Mouse (Mus musculus) embryonic facial prominence, embryonic 13.5 days (tissue): Measurements from ENCODE around the gene Pigv. TPM values are rescaled to one million over a fixed set of nuclear protein-coding genes. Genes with fewer than 3 reads are reported as not detected.

Source experiments
- ATAC-seq: fragments of 200-750 bp; cut with Nextera tagmentation; 2 replicates; pipeline ENCODE4 v1.8.0; 2017; ENCODE audit warnings: low read depth; ENCODE audit not compliant: insufficient number of reproducible peaks, insufficient read depth, low FRiP score, low TSS enrichment
- H3K27ac ChIP-seq: fragments of 300-500 bp; sonication (generic); 2 replicates; pipeline ENCODE4 v1.5.1; 2015; ENCODE audit warnings: moderate library complexity, mild to moderate bottlenecking, inconsistent platforms
- H3K27me3 ChIP-seq: fragments of 300-500 bp; sonication (generic); 2 replicates; pipeline ENCODE4 v1.6.1; 2015; ENCODE audit warnings: mild to moderate bottlenecking, inconsistent platforms
- H3K36me3 ChIP-seq: fragments of 300-500 bp; sonication (generic); 2 replicates; pipeline ENCODE4 v1.6.1; 2015; ENCODE audit warnings: mild to moderate bottlenecking, inconsistent platforms
- H3K4me1 ChIP-seq: fragments of 300-500 bp; sonication (generic); 2 replicates; pipeline ENCODE4 v1.6.1; 2015; ENCODE audit warnings: inconsistent platforms
- H3K4me2 ChIP-seq: fragments of 300-500 bp; sonication (generic); 2 replicates; pipeline ENCODE4 v1.6.1; 2015; ENCODE audit warnings: moderate library complexity, mild to moderate bottlenecking, inconsistent platforms
- H3K4me3 ChIP-seq: fragments of 300-500 bp; sonication (generic); 2 replicates; pipeline ENCODE4 v1.5.1; 2015; ENCODE audit warnings: mild to moderate bottlenecking, inconsistent platforms
- H3K9ac ChIP-seq: fragments of 300-500 bp; sonication (generic); 2 replicates; pipeline ENCODE4 v1.6.1; 2015; ENCODE audit warnings: mild to moderate bottlenecking, inconsistent platforms
- H3K9me3 ChIP-seq: fragments of 300-500 bp; sonication (generic); 2 replicates; pipeline ENCODE4 v1.6.1; 2016; ENCODE audit warnings: inconsistent platforms
- WGBS: fragments of 180-500 bp; shearing (Covaris S2); methylation state at CpG from one replicate; pipeline ENCODE4 v1.1.7; 2015; ENCODE audit warnings: mixed read lengths; 5-methylcytosine and 5-hydroxymethylcytosine counted together
- polyA plus RNA-seq: library from polyadenylated mRNA; unstranded; fragments of >200 nt; fragmentation: Nextera tagmentation; extraction: Ambion mirVana; gene quantifications from 2 replicates; pipeline ENCODE4 v1.2.1, GENCODE M21; 2015

Pigv gene
- polyA plus RNA-seq, 1 experiment from 2014 or later: 17.4 TPM

GRCm38 (mm10) chr4:133671184-133671880 is 1.1 kb downstream of the Pigv start:
- H3K27ac ChIP-seq: peak overlapping the region; percentile 99

GRCm38 (mm10) chr4:133669652-133670210 is 2.7 kb downstream of the Pigv start:
- H3K9me3 ChIP-seq: no peaks in the 10 kb centered on the region
- H3K4me2 ChIP-seq: no peak overlapping the region
- peaks cover 37% of the 10 kb centered on the region for H3K4me1 ChIP-seq
- H3K36me3 ChIP-seq: peaks cover 28% of the 10 kb centered on the region
- no peak for ATAC-seq
- WGBS: 65% methylated on average over 6 of the region's 6 CpGs
- H3K27ac ChIP-seq: no peak overlapping the region
- 0 out of 2 replicates have a peak overlapping the region, but pooled peaks have one; percentile 22 for H3K9ac ChIP-seq
- no peak overlapping the region for H3K4me3 ChIP-seq
- H3K27me3 ChIP-seq: no peaks in the 10 kb centered on the region

More at GRCm38 (mm10) chr4:133671184-133671880, 1.1 kb downstream of the Pigv start:
- peaks cover 43% of the 10 kb centered on the region for H3K4me1 ChIP-seq
- H3K27me3 ChIP-seq: no peaks in the 10 kb centered on the region
- WGBS: 3% methylated on average over 13 of the region's 13 CpGs
- H3K9me3 ChIP-seq: no peaks in the 10 kb centered on the region
- peak overlapping the region; percentile 76 for H3K4me3 ChIP-seq
- ATAC-seq: no peak
- H3K4me2 ChIP-seq: peak overlapping the region; percentile 76
- peaks cover 19% of the 10 kb centered on the region for H3K36me3 ChIP-seq
- H3K9ac ChIP-seq: peak overlapping the region; percentile 93

GRCm38 (mm10) chr4:133668537-133668936 is 3.9 kb downstream of the Pigv start:
- Histone ChIP-seq H3K27me3 (no peaks in the 10 kb centered on the region), H3K4me1 (peaks cover 27% of the 10 kb centered on the region), H3K4me3 (no peak overlapping the region), H3K4me2 (no peak overlapping the region), H3K36me3 (peaks cover 33% of the 10 kb centered on the region), H3K27ac (no peak overlapping the region), H3K9me3 (no peaks in the 10 kb centered on the region), H3K9ac (no peak overlapping the region)
- 72% methylated on average over 3 of the region's 3 CpGs for WGBS
- no peak for ATAC-seq

GRCm38 (mm10) chr4:133666199-133666598 is 6.2 kb downstream of the Pigv start:
- Histone ChIP-seq H3K27me3 (no peaks in the 10 kb centered on the region), H3K9ac (no peak overlapping the region), H3K4me3 (no peak overlapping the region), H3K4me2 (no peak overlapping the region), H3K36me3 (peaks cover 42% of the 10 kb centered on the region), H3K9me3 (no peaks in the 10 kb centered on the region), H3K27ac (no peak overlapping the region), H3K4me1 (peaks cover 21% of the 10 kb centered on the region)
- 85% methylated on average over 6 of the region's 6 CpGs for WGBS
- no peak for ATAC-seq

GRCm38 (mm10) chr4:133665118-133665517 is 7.3 kb downstream of the Pigv start:
- Histone ChIP-seq H3K9me3 (no peaks in the 10 kb centered on the region), H3K27me3 (no peaks in the 10 kb centered on the region), H3K9ac (0 out of 2 replicates have a peak overlapping the region, but pooled peaks have one; percentile 21), H3K27ac (no peak overlapping the region), H3K4me1 (peaks cover 23% of the 10 kb centered on the region), H3K36me3 (peaks cover 42% of the 10 kb centered on the region), H3K4me3 (no peak overlapping the region), H3K4me2 (no peak overlapping the region)
- no peak for ATAC-seq
- 65% methylated on average over 11 of the region's 11 CpGs for WGBS

GRCm38 (mm10) chr4:133662945-133663344 is 9.5 kb downstream of the Pigv start:
- H3K4me1 ChIP-seq: peaks cover 41% of the 10 kb centered on the region
- H3K27me3 ChIP-seq: no peaks in the 10 kb centered on the region
- H3K4me3 ChIP-seq: no peak overlapping the region
- no peak overlapping the region for H3K4me2 ChIP-seq
- ATAC-seq: no peak
- no peaks in the 10 kb centered on the region for H3K9me3 ChIP-seq
- H3K36me3 ChIP-seq: peaks cover 34% of the 10 kb centered on the region
- no peak overlapping the region for H3K9ac ChIP-seq
- H3K27ac ChIP-seq: no peak overlapping the region
- 83% methylated on average over 8 of the region's 8 CpGs for WGBS

GRCm38 (mm10) chr4:133662421-133662820 is 10.0 kb downstream of the Pigv start:
- no peak overlapping the region for H3K9ac ChIP-seq
- H3K9me3 ChIP-seq: no peaks in the 10 kb centered on the region
- no peak overlapping the region for H3K4me3 ChIP-seq
- no peak for ATAC-seq
- H3K27ac ChIP-seq: no peak overlapping the region
- 89% methylated on average over 8 of the region's 8 CpGs for WGBS
- H3K4me1 ChIP-seq: peaks cover 43% of the 10 kb centered on the region
- no peaks in the 10 kb centered on the region for H3K27me3 ChIP-seq
- peaks cover 30% of the 10 kb centered on the region for H3K36me3 ChIP-seq
- no peak overlapping the region for H3K4me2 ChIP-seq

- Histone ChIP-seq H3K4me1 (peaks cover 48% of the 10 kb centered on the region), H3K27ac (peak overlapping the region; percentile 97), H3K4me2 (peak overlapping the region; percentile 66), H3K27me3 (no peaks in the 10 kb centered on the region), H3K36me3 (peaks cover 22% of the 10 kb centered on the region), H3K9me3 (no peaks in the 10 kb centered on the region), H3K4me3 (peak overlapping the region; percentile 36), H3K9ac (peak overlapping the region; percentile 66)
- ATAC-seq: peak; percentile 76
- WGBS: 5% methylated on average over 10 of the region's 10 CpGs
Observed at GRCm38 (mm10) chr4:133660193-133661155, 12.0 kb downstream of the Pigv start.

GRCm38 (mm10) chr4:133659497-133660192 is 12.8 kb downstream of the Pigv start:
- Histone ChIP-seq H3K9me3 (no peaks in the 10 kb centered on the region), H3K9ac (peak overlapping the region; percentile 66), H3K36me3 (peaks cover 14% of the 10 kb centered on the region), H3K4me2 (peak overlapping the region; percentile 66), H3K27me3 (no peaks in the 10 kb centered on the region), H3K4me3 (peak overlapping the region; percentile 36), H3K27ac (peak overlapping the region; percentile 97), H3K4me1 (peaks cover 43% of the 10 kb centered on the region)
- WGBS: 4% methylated on average over 15 of the region's 15 CpGs
- ATAC-seq: no peak

- Histone ChIP-seq H3K9me3 (0 out of 2 replicates have a peak, but pooled peaks cover 2% of the 10 kb centered on the region), H3K4me3 (no peak overlapping the region), H3K9ac (no peak overlapping the region), H3K4me2 (peak overlapping the region; percentile 66; the same call in 1 of the 2 replicates), H3K27ac (peak overlapping the region; percentile 97), H3K27me3 (no peaks in the 10 kb centered on the region), H3K36me3 (peaks cover 10% of the 10 kb centered on the region), H3K4me1 (peaks cover 43% of the 10 kb centered on the region)
- ATAC-seq: no peak
- WGBS: 29% methylated on average over 2 of the region's 2 CpGs
Observed at GRCm38 (mm10) chr4:133658729-133659128, 13.7 kb downstream of the Pigv start.
